Mouse (Mus musculus) embryo, embryonic 11 days (tissue): ENCODE results near the gene Gm13057.
"Not testable (repeated sequence)": the region's sequence is repeated elsewhere in the genome, so short reads cannot be mapped to it uniquely, and the experiment has no call there.

Source experiments
- DNase-seq: peaks from one replicate; pipeline ENCODE4 v3.0.0-alpha.2; 2015

The Gm13057 gene

DNA sequence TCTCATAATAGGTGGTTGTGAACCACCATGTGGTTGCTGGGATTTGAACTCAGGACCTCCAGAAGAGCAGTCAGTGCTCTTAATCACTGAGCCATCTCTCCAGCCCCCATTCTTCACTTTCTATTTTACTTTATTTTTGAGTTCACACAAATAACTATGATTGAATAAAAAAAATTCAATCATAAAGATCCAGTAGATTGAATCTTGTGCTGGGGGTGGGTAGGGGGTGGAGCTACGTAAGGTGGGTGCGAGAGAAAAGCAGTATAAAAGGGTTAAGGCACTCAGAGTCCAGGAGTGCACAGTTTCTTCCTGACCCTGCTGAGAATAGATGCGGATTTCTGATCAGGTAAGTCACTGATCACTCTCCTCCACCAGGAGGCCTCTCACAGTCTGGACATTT lies at the start of gene Gm13057, which contains the start of gene BC080695:
Gene Gm13057, plus strand, starts transcription at position 310 of the 400 bp plus-strand sequence.
Gene BC080695, plus strand, starts transcription at position 301 of the 400 bp plus-strand sequence.
- DNase-seq: not testable (repeated sequence)

DNA sequence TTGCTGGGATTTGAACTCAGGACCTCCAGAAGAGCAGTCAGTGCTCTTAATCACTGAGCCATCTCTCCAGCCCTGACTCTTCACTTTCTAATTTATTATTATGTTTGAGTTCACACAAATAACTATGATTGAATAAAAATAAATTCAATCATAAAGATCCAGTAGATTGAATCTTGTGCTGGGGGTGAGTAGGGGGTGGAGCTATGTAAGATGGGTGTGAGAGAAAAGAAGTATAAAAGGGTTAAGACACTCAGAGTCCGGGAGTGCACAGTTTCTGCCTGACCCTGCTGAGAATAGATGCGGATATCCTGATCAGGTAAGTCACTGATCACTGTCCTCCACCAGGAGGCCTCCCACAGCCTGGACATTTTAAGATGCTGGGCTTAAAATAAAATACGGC lies 40.5 kb upstream of the Gm13057 start, which contains the start of gene Gm13043:
Gene Gm13043, plus strand, starts transcription at position 301 of the 400 bp plus-strand sequence.
- no peak for DNase-seq

DNA sequence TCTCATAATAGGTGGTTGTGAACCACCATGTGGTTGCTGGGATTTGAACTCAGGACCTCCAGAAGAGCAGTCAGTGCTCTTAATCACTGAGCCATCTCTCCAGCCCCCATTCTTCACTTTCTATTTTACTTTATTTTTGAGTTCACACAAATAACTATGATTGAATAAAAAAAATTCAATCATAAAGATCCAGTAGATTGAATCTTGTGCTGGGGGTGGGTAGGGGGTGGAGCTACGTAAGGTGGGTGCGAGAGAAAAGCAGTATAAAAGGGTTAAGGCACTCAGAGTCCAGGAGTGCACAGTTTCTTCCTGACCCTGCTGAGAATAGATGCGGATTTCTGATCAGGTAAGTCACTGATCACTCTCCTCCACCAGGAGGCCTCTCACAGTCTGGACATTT lies 15.9 kb upstream of the Gm13057 start, which contains the start of gene Gm13040:
Gene Gm13040, plus strand, starts transcription at position 301 of the 400 bp plus-strand sequence.
- DNase-seq: not testable (repeated sequence)
